Comparison of ENCODE assay signal across 8 mouse cellular contexts in genomic region chr14:20180751-20181162, GRCm38 (mm10). TPM values are rescaled to one million over a fixed set of nuclear protein-coding genes. Genes with fewer than 3 reads are reported as not detected.
DNase-seq lines count a peak whose midpoint lies in the region; ATAC-seq and TF ChIP-seq lines count a peak whose summit lies in the region.

No protein-coding gene starts in this region.

- no peak for TF ChIP-seq CTCF in testis, adult 2 months (IDR thresholded peaks at IDR 0.05; ENCODE audit: control insufficient read depth, insufficient read depth, insufficient replicate concordance, low read depth, low read length)

- no peak overlapping the region for H3K27ac ChIP-seq in heart, embryonic 13.5 days (replicated peaks)
- no peak overlapping the region for H3K27ac ChIP-seq in limb, embryonic 13.5 days
- H3K27ac ChIP-seq in midbrain, embryonic 12.5 days (replicated peaks): no peak overlapping the region
- no peak overlapping the region for H3K27ac ChIP-seq in testis, adult 2 months (ENCODE audit: control insufficient read depth, insufficient read depth, low read depth, low read length)

- WGBS in heart, embryonic 13.5 days: under 1% methylated on average over 24 of the region's 24 CpGs
- 0% methylated on average over 24 of the region's 24 CpGs for WGBS in limb, embryonic 13.5 days
- WGBS in midbrain, embryonic 12.5 days: 0% methylated on average over 24 of the region's 24 CpGs

- peak overlapping the region; percentile 75 for H3K9ac ChIP-seq in heart, embryonic 13.5 days
- peak overlapping the region; percentile 66 for H3K9ac ChIP-seq in limb, embryonic 13.5 days
- H3K9ac ChIP-seq in midbrain, embryonic 12.5 days (replicated peaks): peak overlapping the region; percentile 56

- peaks cover 5% of the 10 kb centered on the region; the same call in 1 of the 2 replicates for H3K27me3 ChIP-seq in heart, embryonic 13.5 days (replicated peaks)
- H3K27me3 ChIP-seq in limb, embryonic 13.5 days: no peaks in the 10 kb centered on the region
- H3K27me3 ChIP-seq in midbrain, embryonic 12.5 days: peaks cover 18% of the 10 kb centered on the region
- no peaks in the 10 kb centered on the region for H3K27me3 ChIP-seq in testis, adult 2 months (ENCODE audit: control insufficient read depth, insufficient read depth, low read length)

- H3K4me1 ChIP-seq in heart, embryonic 13.5 days: peaks cover 37% of the 10 kb centered on the region
- H3K4me1 ChIP-seq in limb, embryonic 13.5 days: peaks cover 43% of the 10 kb centered on the region
- peaks cover 52% of the 10 kb centered on the region for H3K4me1 ChIP-seq in midbrain, embryonic 12.5 days
- H3K4me1 ChIP-seq in testis, adult 2 months (ENCODE audit: control insufficient read depth, insufficient read depth, low read length): peaks cover 11% of the 10 kb centered on the region

- no peak for ATAC-seq in heart, embryonic 13.5 days (ENCODE audit: extremely low read depth, insufficient number of reproducible peaks, low FRiP score, low TSS enrichment)
- ATAC-seq in limb, embryonic 13.5 days (ENCODE audit: low FRiP score, low read depth): no peak
- 0 out of 2 replicates have a peak, but pooled peaks have one; percentile 1 for ATAC-seq in midbrain, embryonic 12.5 days (ENCODE audit: low FRiP score, low read depth)

- H3K4me2 ChIP-seq in heart, embryonic 13.5 days: peak overlapping the region; percentile 94
- peak overlapping the region; percentile 91 for H3K4me2 ChIP-seq in limb, embryonic 13.5 days (replicated peaks)
- peak overlapping the region; percentile 94 for H3K4me2 ChIP-seq in midbrain, embryonic 12.5 days (replicated peaks)

- DNase-seq in gastrocnemius, postnatal 14 days: peak; percentile 28
- DNase-seq in gastrocnemius, adult 8-10 months (ENCODE audit: low spot score in 2 of 2): no peak
- DNase-seq in c-Kit-negative CD71-positive TER-119-positive erythroid progenitor cells, embryonic 14.5 days (ENCODE audit: low read depth, low spot score): peak; percentile 64
- no peak for DNase-seq in layer of hippocampus, adult 9-11 months

- no peaks in the 10 kb centered on the region for H3K9me3 ChIP-seq in heart, embryonic 13.5 days
- no peaks in the 10 kb centered on the region for H3K9me3 ChIP-seq in limb, embryonic 13.5 days
- H3K9me3 ChIP-seq in midbrain, embryonic 12.5 days: no peaks in the 10 kb centered on the region

- intact Hi-C loops in gastrocnemius, postnatal 14 days (cut with DNase I; ENCODE audit: low total_unique reads): no loop called here

- peak overlapping the region; percentile 64 for H3K4me3 ChIP-seq in heart, embryonic 13.5 days
- H3K4me3 ChIP-seq in limb, embryonic 13.5 days: peak overlapping the region; percentile 59
- peak overlapping the region; percentile 60 for H3K4me3 ChIP-seq in midbrain, embryonic 12.5 days
- peak overlapping the region; percentile 85 for H3K4me3 ChIP-seq in testis, adult 2 months (ENCODE audit: control insufficient read depth, low read depth, low read length)

- TF ChIP-seq POLR2A in testis, adult 2 months (IDR thresholded peaks at IDR 0.05; ENCODE audit: control insufficient read depth, low read depth, low read length): no peak

- H3K36me3 ChIP-seq in heart, embryonic 13.5 days: no peaks in the 10 kb centered on the region
- no peaks in the 10 kb centered on the region for H3K36me3 ChIP-seq in limb, embryonic 13.5 days
- H3K36me3 ChIP-seq in midbrain, embryonic 12.5 days: no peaks in the 10 kb centered on the region
- no peaks in the 10 kb centered on the region for H3K36me3 ChIP-seq in testis, adult 2 months (ENCODE audit: control insufficient read depth, insufficient read depth, low read length)

RNA-seq across cellular contexts. Expression of gene Kcnk5, which starts 0.9 kb away (rescaled TPM):
- 1 to 10 TPM in 1 of 2 experiments, under 1 TPM in 1; 0.53 to 1.1 TPM for total RNA-seq in gastrocnemius, postnatal 14 days (2021)
- total RNA-seq in gastrocnemius, adult 8-10 months (2022): 1 to 10 TPM in 1 of 4 experiments, under 1 TPM in 3; 0.36 to 1.1 (median 0.61) TPM
- polyA plus RNA-seq in heart, embryonic 13.5 days (2015; fragmentation: Nextera tagmentation; extraction: Ambion mirVana): 3.0 and 3.1 TPM in 2 replicates
- 5.7 and 6.4 TPM in 2 replicates for polyA plus RNA-seq in limb, embryonic 13.5 days (2015; fragmentation: Nextera tagmentation; extraction: Ambion mirVana)
- 6.7 and 7.4 TPM in 2 replicates for polyA plus RNA-seq in midbrain, embryonic 12.5 days (2016; fragmentation: Nextera tagmentation; extraction: Ambion mirVana)
- 11.6 and 11.8 TPM in 2 replicates for polyA plus RNA-seq in testis, adult 2 months (2012; rRNA removed)

RNA-seq across cellular contexts. Expression of gene Saysd1, which starts 42.4 kb away (rescaled TPM):
- total RNA-seq in gastrocnemius, postnatal 14 days (2021): 1 to 10 TPM; 1.7 to 1.8 TPM
- 1 to 10 TPM; 2.8 to 3.9 (median 3.1) TPM for total RNA-seq in gastrocnemius, adult 8-10 months (2022)
- polyA plus RNA-seq in heart, embryonic 13.5 days (2015; fragmentation: Nextera tagmentation; extraction: Ambion mirVana): 8.0 and 9.9 TPM in 2 replicates
- polyA plus RNA-seq in limb, embryonic 13.5 days (2015; fragmentation: Nextera tagmentation; extraction: Ambion mirVana): 11.7 and 13.2 TPM in 2 replicates
- polyA plus RNA-seq in midbrain, embryonic 12.5 days (2016; fragmentation: Nextera tagmentation; extraction: Ambion mirVana): 11.2 and 12.1 TPM in 2 replicates
- 220 and 227 TPM in 2 replicates for polyA plus RNA-seq in testis, adult 2 months (2012; rRNA removed)

Comparison
In these comparisons a context has a peak if more than half of its experiments do, and no peak if none do; other contexts are left out.
1. DNase-seq: peak in gastrocnemius, postnatal 14 days (single experiment) and c-Kit-negative CD71-positive TER-119-positive erythroid progenitor cells, embryonic 14.5 days (single experiment); none in gastrocnemius, adult 8-10 months (0 of 2) and layer of hippocampus, adult 9-11 months (single experiment).
2. RNA of gene Saysd1, which starts 42.4 kb away (polyA plus RNA-seq): 220 to 227 TPM in testis, adult 2 months; 11.7 to 13.2 TPM in limb, embryonic 13.5 days, 11.2 to 12.1 TPM in midbrain, embryonic 12.5 days and 8.0 to 9.9 TPM in heart, embryonic 13.5 days; every median in the first group is over 10 times any median in the second.
3. Peak in every context shown above with its lines, with median percentiles within 50 percentile points of each other: H3K4me2 ChIP-seq, H3K4me3 ChIP-seq and H3K9ac ChIP-seq.